Mouse (Mus musculus) testis, postnatal 10 days (tissue): ENCODE data around the gene BC049352.
A peak's percentile ranks its signal among the peaks of the same experiment; 100 is the strongest.

ENCODE experiments used
- DNase-seq: peaks from one replicate; pipeline ENCODE4 v3.0.0; 2021; ENCODE audit warnings: low spot score

BC049352 gene

GRCm38 (mm10) chr9:45250306-45250705 lies 68.5 kb downstream of the BC049352 start:
- no peak for DNase-seq

DNA sequence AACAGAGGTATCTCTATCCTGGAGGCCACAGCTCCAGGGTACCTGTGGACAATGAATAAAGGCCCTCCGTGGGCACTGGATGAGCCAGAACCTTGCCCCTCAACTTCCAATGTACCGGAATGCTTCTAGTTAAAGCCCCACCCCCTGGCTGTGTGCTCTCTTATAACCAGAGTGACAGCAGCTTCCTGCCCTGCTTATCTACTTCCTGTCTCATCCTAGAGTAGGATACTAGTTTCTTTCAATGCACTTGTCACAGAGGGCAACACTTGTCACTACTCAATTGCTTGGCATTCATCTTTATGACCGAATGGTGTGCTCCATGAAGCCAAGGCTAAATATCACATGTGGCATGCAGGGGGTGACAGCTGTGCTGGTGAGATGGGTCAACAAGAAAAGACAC lies 69.5 kb downstream of the BC049352 start:
- no peak for DNase-seq

DNA sequence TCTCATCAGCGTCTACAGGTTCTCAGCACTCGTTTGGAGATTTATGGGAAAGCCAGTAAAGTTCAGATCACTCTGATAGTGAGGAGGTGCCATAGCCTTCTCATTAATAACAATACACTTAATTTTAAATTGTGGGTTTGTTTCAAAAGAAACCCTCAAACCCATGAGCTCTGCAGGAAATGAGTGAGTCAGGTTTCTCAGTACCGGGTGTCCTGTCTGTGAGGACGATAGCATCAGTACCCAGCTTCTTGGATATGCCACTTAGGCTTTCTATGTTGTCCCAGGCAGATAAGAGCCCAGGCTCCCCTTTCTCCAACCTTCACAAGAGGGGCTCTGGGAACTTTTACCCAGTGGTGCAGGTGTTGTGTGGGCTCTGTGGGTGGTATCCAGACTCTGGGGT lies 70.2 kb downstream of the BC049352 start:
- no peak for DNase-seq

- DNase-seq = no peak
These were observed 70.6 kb downstream of the BC049352 start for GRCm38 (mm10) chr9:45252395-45252794.

DNA sequence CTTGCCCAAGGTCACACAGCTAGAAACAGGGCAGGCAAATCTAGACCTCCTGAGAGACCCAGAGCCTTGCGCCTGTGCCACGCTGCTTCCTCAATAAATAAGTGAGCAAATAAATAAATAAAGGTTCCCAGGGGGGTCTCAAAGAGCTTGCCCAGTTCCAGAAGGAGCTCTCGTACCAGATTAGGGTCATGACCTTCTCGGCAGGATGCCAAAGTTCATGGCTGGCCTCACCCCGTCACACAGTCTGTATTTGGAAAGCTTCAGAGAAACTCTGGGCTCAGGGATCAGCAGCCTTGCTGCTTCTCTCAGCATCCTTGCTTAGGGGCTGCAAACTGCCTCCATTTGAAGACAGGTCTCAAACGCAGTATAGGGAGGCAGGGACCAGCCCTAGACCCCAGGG lies 72.2 kb downstream of the BC049352 start:
- DNase-seq = no peak

DNA sequence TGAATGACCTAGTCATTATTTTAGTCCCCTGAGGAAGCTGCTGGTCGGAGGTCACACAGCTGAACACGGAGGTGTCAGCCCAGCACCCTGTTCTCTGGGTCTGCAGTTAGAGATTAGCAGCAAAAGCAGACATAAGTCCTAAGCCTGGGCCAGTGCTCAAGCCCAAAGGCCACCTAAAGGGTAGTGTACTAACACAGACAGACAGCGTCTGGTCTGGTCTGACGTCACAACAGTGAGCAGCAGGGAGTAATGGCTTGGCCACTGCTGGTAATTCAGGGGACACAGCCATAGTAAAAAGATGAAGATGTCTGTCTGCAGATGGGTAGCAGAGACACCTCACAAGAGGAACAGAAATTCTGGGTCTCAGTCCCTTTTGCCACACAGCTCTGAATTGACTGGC lies 72.8 kb downstream of the BC049352 start:
- DNase-seq = no peak

GRCm38 (mm10) chr9:45255431-45255830 lies 73.6 kb downstream of the BC049352 start:
- DNase-seq = no peak

GRCm38 (mm10) chr9:45255967-45256366 lies 74.2 kb downstream of the BC049352 start:
- DNase-seq = no peak

DNA sequence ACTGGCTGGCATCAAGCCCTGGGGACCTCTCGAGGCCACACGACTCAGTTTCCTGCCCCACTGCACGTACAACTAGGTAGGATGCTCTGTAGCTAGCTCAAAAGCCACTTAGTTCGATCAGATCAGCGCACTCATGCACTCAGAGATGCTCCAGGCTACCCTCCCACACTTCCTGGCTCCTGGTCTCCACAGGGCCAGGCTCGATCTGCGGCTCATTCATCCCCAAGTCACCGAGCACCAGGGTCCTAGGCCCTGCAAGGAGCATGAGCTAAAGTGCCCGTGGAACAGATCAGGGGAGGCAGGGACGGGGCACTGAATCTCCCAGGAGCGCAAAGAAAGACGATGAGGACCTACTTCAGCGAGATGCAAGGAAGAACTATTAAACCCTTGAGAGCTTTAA lies 77.3 kb downstream of the BC049352 start:
- DNase-seq = no peak

DNA sequence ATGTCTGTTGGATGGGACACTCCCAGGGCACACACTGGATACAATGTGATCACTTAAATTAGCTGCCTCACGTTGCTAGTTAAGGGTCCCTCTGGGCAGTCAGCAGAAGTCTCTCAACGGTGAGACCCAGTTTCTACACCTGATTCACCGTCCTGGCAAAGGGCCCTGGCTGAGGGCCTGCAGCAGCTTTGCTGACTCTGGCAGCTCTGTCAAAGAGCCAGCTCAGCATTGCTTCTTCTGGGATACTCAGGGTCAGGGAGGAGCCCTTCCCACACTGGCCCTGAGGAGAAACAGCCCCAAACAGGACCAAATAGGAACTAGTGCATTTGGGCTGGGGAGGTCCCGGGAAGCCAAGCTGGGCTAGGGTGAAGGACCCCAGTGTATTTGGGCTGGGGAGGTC lies 79.7 kb downstream of the BC049352 start:
- peak; percentile 81 for DNase-seq

GRCm38 (mm10) chr9:45261872-45262271 lies 80.1 kb downstream of the BC049352 start:
- DNase-seq = no peak

DNA sequence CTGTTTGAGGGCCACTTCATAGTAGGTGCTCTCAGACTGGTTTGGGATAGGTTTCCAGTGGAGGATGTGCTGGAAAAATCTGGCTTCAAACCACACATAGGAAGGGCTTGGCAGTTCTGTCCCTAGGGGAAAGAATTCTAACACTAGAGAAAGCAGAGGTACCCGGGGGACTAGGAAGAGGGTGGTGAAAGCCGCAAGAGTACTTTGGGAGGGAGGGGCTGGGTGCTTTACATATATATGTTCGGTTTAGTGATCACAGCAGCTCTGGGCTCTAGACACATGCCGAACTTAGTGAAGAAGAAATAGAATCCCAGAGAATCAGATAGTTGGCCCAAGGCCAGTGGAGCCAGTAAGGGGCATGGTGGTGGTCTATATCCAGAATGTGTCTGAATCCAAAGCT lies 85.3 kb downstream of the BC049352 start:
- DNase-seq = no peak

DNA sequence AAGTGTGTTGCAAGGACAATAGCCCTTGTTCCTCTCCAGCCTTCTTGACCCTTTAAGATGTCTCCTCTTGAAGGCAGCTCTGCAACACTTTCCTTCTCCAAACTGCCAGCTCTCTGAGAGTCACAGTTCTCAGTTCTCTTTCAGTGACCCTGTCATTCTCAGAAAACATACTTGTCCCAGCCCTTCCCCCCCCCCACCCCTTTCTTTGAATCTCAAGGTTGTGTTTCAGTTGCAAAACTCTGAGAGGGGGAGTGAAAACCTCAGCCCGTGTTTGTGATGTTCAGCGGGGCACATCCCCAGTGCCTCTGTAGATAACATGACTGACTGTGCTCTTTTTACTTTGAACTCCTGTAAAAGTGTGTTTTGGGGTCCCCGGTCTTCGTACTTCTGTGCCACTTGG lies 86.3 kb downstream of the BC049352 start:
- DNase-seq = no peak

DNA sequence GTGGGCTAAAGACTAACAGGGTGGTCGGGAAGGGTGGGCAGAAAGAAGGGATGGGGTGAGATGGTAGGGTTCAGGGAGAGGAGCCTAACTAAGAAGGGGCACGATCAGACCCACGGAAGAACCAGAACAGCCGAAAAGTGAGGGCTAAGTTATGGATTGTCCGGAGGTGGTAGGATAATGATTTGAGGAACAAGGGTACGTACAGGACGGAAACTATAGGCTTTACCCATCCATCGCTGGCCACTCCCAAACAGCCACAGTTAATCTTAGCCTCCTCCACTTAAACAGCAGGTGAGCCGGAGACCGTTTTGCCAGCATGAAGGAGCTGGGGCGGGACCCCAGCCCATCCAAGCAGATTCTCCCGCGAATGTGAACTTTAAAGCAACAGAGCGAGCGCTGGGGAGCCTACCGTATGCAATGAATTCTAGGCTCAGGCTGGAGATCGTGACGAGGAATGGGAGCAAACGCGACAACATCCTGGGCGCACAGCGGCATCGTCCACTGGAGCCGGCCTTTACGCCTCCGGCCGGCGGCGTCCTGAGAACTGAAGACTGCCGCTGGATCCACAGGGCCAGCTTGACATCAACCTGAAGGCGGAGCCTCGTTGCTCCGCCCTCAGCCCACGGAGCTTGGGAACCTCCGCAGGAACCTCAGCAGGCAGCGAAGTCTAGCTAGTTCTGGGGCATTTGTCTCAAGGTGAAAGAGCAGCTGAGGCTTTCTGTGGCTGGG lies 87.0 kb downstream of the BC049352 start, which contains the start of gene Il10ra:
Gene Il10ra (minus strand): TSS at position 553 of the 729 bp plus-strand sequence.
- peak; percentile 76 for DNase-seq

- no peak for DNase-seq
These were observed 90.4 kb downstream of the BC049352 start for GRCm38 (mm10) chr9:45272213-45272612.

DNA sequence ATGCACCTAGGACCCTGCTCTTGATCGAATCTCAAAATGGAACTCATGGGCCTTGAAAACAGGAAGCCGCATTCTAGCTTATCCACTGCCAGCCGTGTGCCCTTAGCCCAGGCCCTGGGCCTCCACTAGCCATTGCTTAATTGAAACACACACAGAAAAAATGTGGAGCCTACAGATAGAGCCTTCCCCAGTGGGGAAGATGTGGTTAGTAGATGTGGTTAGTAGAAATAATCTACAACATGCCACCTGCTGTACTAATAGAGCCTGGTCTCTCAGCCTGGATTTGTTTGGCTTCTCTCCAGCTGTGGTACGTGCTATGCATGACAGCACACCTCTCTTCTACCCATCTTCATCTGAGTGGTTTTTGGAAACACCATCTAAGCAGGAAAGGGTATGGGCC lies 92.4 kb downstream of the BC049352 start:
- no peak for DNase-seq

- no peak for DNase-seq
These were observed 92.8 kb downstream of the BC049352 start for GRCm38 (mm10) chr9:45274635-45275034.

DNA sequence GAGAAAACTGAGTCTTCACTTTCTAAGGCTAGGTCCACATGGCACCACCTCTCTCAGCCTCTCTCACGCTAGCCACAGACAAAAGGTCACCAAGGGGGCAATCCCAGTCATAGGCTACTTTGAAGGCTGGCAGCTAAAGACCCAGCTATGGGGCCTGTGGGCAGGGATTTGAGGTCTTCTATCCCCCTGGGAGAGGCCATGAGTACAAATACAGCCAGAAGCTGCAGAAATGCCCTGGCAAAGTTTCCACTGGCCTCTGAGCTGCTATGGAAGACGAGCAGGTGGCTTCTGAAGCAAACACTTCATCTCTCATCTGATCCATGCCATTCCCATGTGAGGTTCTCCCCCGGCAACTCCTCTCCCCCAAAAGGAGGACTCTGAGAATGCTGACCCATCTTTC lies 98.3 kb downstream of the BC049352 start:
- DNase-seq = no peak

DNA sequence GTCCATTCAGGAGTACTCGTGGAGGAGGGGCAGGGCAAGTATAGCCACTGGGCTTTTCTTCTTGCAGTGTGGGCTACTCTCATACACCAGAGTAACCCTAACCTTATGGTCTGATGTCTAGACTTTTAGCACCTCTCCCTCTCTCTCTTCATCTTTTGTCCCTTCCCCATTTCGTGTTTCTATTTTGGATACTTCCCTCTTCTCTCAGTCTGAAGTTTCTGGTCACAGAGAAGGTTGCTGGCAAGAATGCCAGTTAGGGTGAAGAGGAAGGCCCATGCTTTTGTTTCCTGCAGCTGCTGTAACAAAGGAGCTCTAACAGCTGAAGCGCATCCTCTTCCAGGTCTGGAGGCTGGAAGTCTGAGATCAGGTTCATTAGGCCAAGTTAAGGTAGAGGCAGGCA lies 99.1 kb downstream of the BC049352 start:
- DNase-seq = no peak

DNA sequence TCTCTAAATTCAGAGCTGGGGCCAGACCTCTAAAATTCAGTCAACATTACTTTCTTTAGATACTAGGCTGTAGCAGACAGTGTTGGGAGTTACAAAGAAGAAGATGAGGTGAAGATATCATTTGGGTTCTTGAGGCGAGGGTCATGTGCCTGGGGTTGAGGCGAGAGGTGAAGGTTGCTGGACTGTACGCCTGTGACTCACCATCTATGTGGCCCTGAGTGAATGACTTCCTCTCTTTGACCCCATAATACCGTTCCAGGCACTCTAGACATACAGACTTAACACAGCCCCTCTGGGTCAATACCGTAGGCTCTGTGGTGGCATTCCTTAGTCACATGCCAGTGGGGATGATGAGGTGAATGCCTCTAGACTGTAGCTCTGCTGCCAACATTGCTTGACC lies 100.7 kb downstream of the BC049352 start:
- DNase-seq = no peak

DNA sequence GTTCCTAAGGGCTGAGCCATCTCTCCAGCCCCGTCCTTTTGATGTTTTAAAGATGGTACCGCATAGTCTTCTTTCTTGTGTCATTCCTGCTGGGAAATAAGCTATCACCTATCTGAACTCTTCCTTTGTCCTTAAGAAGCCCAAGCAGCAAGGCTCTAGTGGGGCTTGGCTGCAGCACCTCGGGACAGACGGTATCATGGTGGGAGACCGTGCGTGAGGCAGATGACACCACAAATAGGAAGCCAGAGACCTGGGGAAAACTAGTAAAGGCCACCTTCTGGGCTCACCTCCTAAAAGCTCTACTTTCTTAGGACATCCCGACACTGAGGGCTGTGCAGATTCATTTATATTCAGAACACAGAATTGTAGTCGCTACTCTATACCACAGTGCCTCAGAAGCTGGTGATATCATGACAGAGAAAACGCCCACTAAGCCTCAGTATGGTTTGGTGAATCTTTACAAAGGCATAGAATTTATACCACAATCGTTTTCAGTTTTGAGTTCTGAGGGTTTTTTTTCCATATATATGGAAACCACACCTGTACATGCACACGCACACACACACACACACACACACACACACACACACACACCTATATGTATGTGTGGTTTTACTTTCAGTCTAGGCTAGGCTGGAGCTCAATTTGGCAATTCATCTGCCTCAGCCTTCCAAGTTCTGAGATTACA lies 109.8 kb downstream of the BC049352 start:
- DNase-seq = no peak

DNA sequence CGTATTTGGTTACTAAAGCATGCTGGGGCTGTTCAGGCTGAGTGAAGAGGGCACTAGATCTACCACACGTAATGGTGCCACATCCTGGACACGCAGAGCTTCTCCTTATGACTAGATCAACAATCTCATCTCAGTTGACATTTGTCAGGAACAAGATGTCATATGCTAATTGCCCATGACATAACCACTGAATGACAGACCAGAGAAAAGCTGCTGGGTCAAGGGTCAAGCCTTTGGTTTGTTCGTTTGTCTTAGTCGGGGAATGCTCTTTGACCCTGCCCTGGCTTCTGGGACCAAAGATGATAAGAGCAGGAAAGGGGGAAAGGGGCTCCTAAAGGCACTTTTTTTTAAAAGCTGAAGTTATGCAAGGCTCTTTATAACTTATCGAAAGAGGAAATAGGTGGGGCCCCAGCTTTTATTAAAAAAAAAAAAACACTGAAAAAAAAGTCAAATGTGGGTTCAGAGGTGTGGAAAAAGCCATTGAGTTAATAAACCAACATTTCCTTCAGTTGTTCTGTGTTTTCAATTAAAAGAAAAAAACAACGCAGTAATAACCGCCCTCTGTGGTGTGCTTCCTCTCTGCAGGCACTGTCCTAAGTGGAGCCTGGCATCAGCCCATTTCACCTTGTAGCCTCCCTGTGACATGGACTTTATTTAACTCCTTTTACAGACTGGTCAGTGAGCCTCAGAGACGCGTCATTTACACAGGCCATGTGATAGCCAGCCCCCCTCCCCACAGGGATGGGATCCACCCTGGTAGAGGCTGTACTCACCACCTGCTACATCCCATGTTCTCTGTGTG lies 112.6 kb downstream of the BC049352 start:
- no peak for DNase-seq
